Mouse (Mus musculus) E14TG2a.4 (cell line): ENCODE data around the gene Bri3.
"Not testable (repeated sequence)": the region's sequence is repeated elsewhere in the genome, so short reads cannot be mapped to it uniquely, and the experiment has no call there.

ENCODE experiments used
- CTCF ChIP-seq: conservative IDR thresholded peaks from 2 replicates; pipeline ENCODE4 v1.5.1; 2014; ENCODE audit warnings: low read length
- NANOG ChIP-seq: IDR thresholded peaks from 2 replicates; pipeline ENCODE4 v1.6.1; 2014; ENCODE audit warnings: borderline replicate concordance, low read length, mixed read lengths
- POU5F1 ChIP-seq: IDR thresholded peaks from 2 replicates; pipeline ENCODE4 v1.6.1; 2014; ENCODE audit warnings: low read length, borderline replicate concordance

GRCm38 (mm10) chr5:144335357-144335756 lies 91.1 kb downstream of the Bri3 start:
- TF ChIP-seq CTCF, POU5F1, NANOG: not testable (repeated sequence)
